Mouse (Mus musculus) myocyte (in vitro differentiated cells): ENCODE results near the gene Yju2. TPM values are rescaled to one million over a fixed set of nuclear protein-coding genes. Genes with fewer than 3 reads are reported as not detected.

ENCODE experiments used
- H3K27me3 ChIP-seq: one replicate; pipeline ENCODE4 v1.6.1; 2011; ENCODE audit not compliant: control insufficient read depth, insufficient read depth, insufficient read length
- H3K36me3 ChIP-seq: one replicate; pipeline ENCODE4 v1.6.1; 2011; ENCODE audit not compliant: control insufficient read depth, insufficient read depth
- H3K4me2 ChIP-seq: one replicate; pipeline ENCODE4 v1.6.1; 2011; ENCODE audit warnings: low read depth, control low read depth
- H3K4me3 ChIP-seq: one replicate; pipeline ENCODE4 v1.5.1; 2011; ENCODE audit warnings: mild to moderate bottlenecking, control low read depth, moderate library complexity
- H3K79me2 ChIP-seq: one replicate; pipeline ENCODE4 v1.6.1; 2011; ENCODE audit not compliant: control insufficient read depth, insufficient read depth
- H3ac ChIP-seq: one replicate; pipeline ENCODE4 v1.6.1; 2011; ENCODE audit not compliant: control insufficient read depth, insufficient read length
- CEBPB ChIP-seq: IDR thresholded peaks from 2 replicates; pipeline ENCODE4 v1.6.1; 2011; ENCODE audit warnings: mild to moderate bottlenecking, moderate library complexity; ENCODE audit not compliant: poor library complexity, insufficient read depth, severe bottlenecking
- E2F4 ChIP-seq: IDR thresholded peaks from one replicate; pipeline ENCODE4 v1.6.1; 2011; ENCODE audit warnings: mild to moderate bottlenecking, control low read depth, moderate library complexity; ENCODE audit not compliant: insufficient read depth
- MAX ChIP-seq: IDR thresholded peaks from one replicate; pipeline ENCODE4 v1.6.1; 2011; ENCODE audit warnings: low read depth, mild to moderate bottlenecking, control low read depth
- MYOD1 ChIP-seq, 3 experiments: IDR thresholded peaks; one replicate each; pipeline ENCODE4 v1.6.1; 2011; ENCODE audit warnings: control low read depth in 2 of 3, low read depth in 2 of 3, mild to moderate bottlenecking in 2 of 3, moderate library complexity in 1 of 3; ENCODE audit not compliant: insufficient read length in 2 of 3, control insufficient read depth in 1 of 3
- MYOG ChIP-seq, 3 experiments: IDR thresholded peaks; one replicate each; pipeline ENCODE4 v1.6.1; 2011; ENCODE audit warnings: control low read depth in 2 of 3, low read depth in 2 of 3, mild to moderate bottlenecking in 2 of 3; ENCODE audit not compliant: insufficient read length in 2 of 3, control insufficient read depth in 1 of 3, insufficient read depth in 1 of 3
- POLR2A ChIP-seq: IDR thresholded peaks from one replicate; pipeline ENCODE4 v1.6.1; 2011; ENCODE audit warnings: low read depth, mild to moderate bottlenecking, control low read depth, moderate library complexity; ENCODE audit not compliant: insufficient read length
- POLR2AphosphoS2 ChIP-seq: IDR thresholded peaks from one replicate; pipeline ENCODE4 v1.6.1; 2011; ENCODE audit warnings: low read depth, control low read depth; ENCODE audit not compliant: insufficient read length
- REST ChIP-seq: IDR thresholded peaks from one replicate; pipeline ENCODE4 v1.6.1; 2011; ENCODE audit warnings: mild to moderate bottlenecking, control low read depth, moderate library complexity; ENCODE audit not compliant: insufficient read depth, insufficient read length
- SRF ChIP-seq: IDR thresholded peaks from one replicate; pipeline ENCODE4 v1.6.1; 2011; ENCODE audit warnings: low read depth; ENCODE audit not compliant: control insufficient read depth, insufficient read length
- TCF12 ChIP-seq: IDR thresholded peaks from one replicate; pipeline ENCODE4 v1.6.1; 2011; ENCODE audit warnings: mild to moderate bottlenecking, control low read depth; ENCODE audit not compliant: poor library complexity, insufficient read depth, severe bottlenecking
- TCF3 ChIP-seq: IDR thresholded peaks from one replicate; pipeline ENCODE4 v1.6.1; 2011; ENCODE audit warnings: low read depth, control low read depth; ENCODE audit not compliant: insufficient read length
- USF1 ChIP-seq: IDR thresholded peaks from one replicate; pipeline ENCODE4 v1.6.1; 2011; ENCODE audit warnings: low read depth, mild to moderate bottlenecking, control low read depth, moderate library complexity
- polyA plus RNA-seq: library from polyadenylated mRNA; unstranded; fragments of >200 nt; fragmentation: generic; extraction: Trizol; gene quantifications from one replicate; pipeline ENCODE4 v1.2.1, GENCODE M21; 2012; ENCODE audit warnings: missing spikeins

The Yju2 gene
- polyA plus RNA-seq, 1 experiment, result 9.3 TPM

- TF ChIP-seq MYOG (IDR thresholded peaks at IDR 0.05; ENCODE audit: control insufficient read depth in 1 of 3, insufficient read depth in 1 of 3, insufficient read length in 2 of 3, low read depth in 2 of 3) (no peak), CEBPB (no peak), SRF (no peak), MYOD1 (IDR thresholded peaks at IDR 0.05; ENCODE audit: control insufficient read depth in 1 of 3, insufficient read length in 2 of 3, low read depth in 2 of 3) (no peak), USF1 (no peak), MAX (no peak), TCF12 (no peak)
- peaks cover 7% of the 10 kb centered on the region for H3K79me2 ChIP-seq
These were observed 51.4 kb downstream of the Yju2 start for GRCm38 (mm10) chr17:56010255-56010654.

GRCm38 (mm10) chr17:56010681-56011080, 51.8 kb downstream of the Yju2 start:
- Histone ChIP-seq H3K36me3 (peaks cover 21% of the 10 kb centered on the region), H3K4me2 (peak overlapping the region; percentile 100), H3ac (no peak overlapping the region), H3K79me2 (peaks cover 7% of the 10 kb centered on the region), H3K27me3 (no peaks in the 10 kb centered on the region), H3K4me3 (peak overlapping the region; percentile 55)
- TF ChIP-seq POLR2A (no peak), CEBPB (no peak), REST (no peak), MYOG (IDR thresholded peaks at IDR 0.05; ENCODE audit: control insufficient read depth in 1 of 3, insufficient read depth in 1 of 3, insufficient read length in 2 of 3, low read depth in 2 of 3) (no peak), E2F4 (no peak), MYOD1 (IDR thresholded peaks at IDR 0.05; ENCODE audit: control insufficient read depth in 1 of 3, insufficient read length in 2 of 3, low read depth in 2 of 3) (no peak), POLR2AphosphoS2 (no peak), TCF12 (no peak), SRF (no peak), TCF3 (no peak), USF1 (no peak), MAX (no peak)

More at GRCm38 (mm10) chr17:56010255-56010654, 51.4 kb downstream of the Yju2 start:
- Histone ChIP-seq H3K4me2 (peak overlapping the region; percentile 100), H3K36me3 (peaks cover 16% of the 10 kb centered on the region), H3K4me3 (peak overlapping the region; percentile 55), H3ac (peak overlapping the region; percentile 39), H3K27me3 (no peaks in the 10 kb centered on the region)

- Histone ChIP-seq H3K79me2 (peaks cover 7% of the 10 kb centered on the region), H3K36me3 (peaks cover 26% of the 10 kb centered on the region)
- TF ChIP-seq MYOG (IDR thresholded peaks at IDR 0.05; ENCODE audit: control insufficient read depth in 1 of 3, insufficient read depth in 1 of 3, insufficient read length in 2 of 3, low read depth in 2 of 3) (no peak), POLR2AphosphoS2 (no peak), USF1 (no peak), TCF12 (no peak)
These were observed 52.5 kb downstream of the Yju2 start for GRCm38 (mm10) chr17:56011441-56011840.

GRCm38 (mm10) chr17:56015293-56015692, 56.4 kb downstream of the Yju2 start:
- Histone ChIP-seq H3K4me2 (no peak overlapping the region), H3ac (no peak overlapping the region), H3K36me3 (peaks cover 26% of the 10 kb centered on the region), H3K4me3 (no peak overlapping the region), H3K27me3 (no peaks in the 10 kb centered on the region), H3K79me2 (peaks cover 4% of the 10 kb centered on the region)
- TF ChIP-seq SRF, result no peak
- TF ChIP-seq MYOD1 (IDR thresholded peaks at IDR 0.05; ENCODE audit: control insufficient read depth in 1 of 3, insufficient read length in 2 of 3, low read depth in 2 of 3), result no peak
- TF ChIP-seq MAX, result no peak
- no peak for TF ChIP-seq REST
- TF ChIP-seq TCF12, result no peak
- no peak for TF ChIP-seq POLR2AphosphoS2
- no peak for TF ChIP-seq USF1
- no peak for TF ChIP-seq CEBPB

More at GRCm38 (mm10) chr17:56011441-56011840, 52.5 kb downstream of the Yju2 start:
- Histone ChIP-seq H3ac (no peak overlapping the region), H3K27me3 (no peaks in the 10 kb centered on the region), H3K4me2 (no peak overlapping the region), H3K4me3 (no peak overlapping the region)

- Histone ChIP-seq H3K27me3 (no peaks in the 10 kb centered on the region), H3K4me3 (no peak overlapping the region), H3K4me2 (no peak overlapping the region), H3ac (no peak overlapping the region), H3K36me3 (peaks cover 26% of the 10 kb centered on the region), H3K79me2 (peaks cover 11% of the 10 kb centered on the region)
- TF ChIP-seq SRF (no peak), MAX (no peak), POLR2A (peak; percentile 57), POLR2AphosphoS2 (peak; percentile 62)
These were observed 57.5 kb downstream of the Yju2 start for GRCm38 (mm10) chr17:56016382-56016781.
